8 mouse cellular contexts compared by ENCODE assay signal in genomic region chr16:43574006-43574764, GRCm38 (mm10).
DNase-seq lines count a peak whose midpoint lies in the region; ATAC-seq and TF ChIP-seq lines count a peak whose summit lies in the region.

No protein-coding gene starts in this region.

- H3K36me3 ChIP-seq in CH12.LX (replicated peaks in 1 of 2; ENCODE audit: control insufficient read depth in 1 of 2, insufficient read depth in 1 of 2, low read length in 1 of 2) = peaks cover 78 to 90% of the 10 kb centered on the region in 2 experiments
- H3K36me3 ChIP-seq in forebrain, embryonic 11.5 days (ENCODE audit: control insufficient read depth, insufficient read depth, low read length) = no peaks in the 10 kb centered on the region; the same call in 1 of the 2 replicates
- H3K36me3 ChIP-seq in heart, embryonic 15.5 days = no peaks in the 10 kb centered on the region
- H3K36me3 ChIP-seq in liver, embryonic 13.5 days = no peaks in the 10 kb centered on the region
- no peaks in the 10 kb centered on the region; the same call in 1 of the 2 replicates for H3K36me3 ChIP-seq in neural tube, embryonic 11.5 days (ENCODE audit: control insufficient read depth, insufficient read depth, low read length)
- no peaks in the 10 kb centered on the region for H3K36me3 ChIP-seq in stomach, embryonic 16.5 days (ENCODE audit: control insufficient read depth, insufficient read depth, low read length)

- TF ChIP-seq RAD21 in CH12.LX (IDR thresholded peaks at IDR 0.05; ENCODE audit: low read depth, low read length) = peak; percentile 95

- peak overlapping the region; percentile 96 for H3K27ac ChIP-seq in CH12.LX (ENCODE audit: insufficient read depth, low read depth)
- H3K27ac ChIP-seq in forebrain, embryonic 11.5 days (ENCODE audit: low read depth, low read length) = peak overlapping the region; percentile 34; the same call in 1 of the 2 replicates
- peak overlapping the region; percentile 81 for H3K27ac ChIP-seq in heart, embryonic 15.5 days
- H3K27ac ChIP-seq in liver, embryonic 13.5 days = no peak overlapping the region
- H3K27ac ChIP-seq in neural tube, embryonic 11.5 days (ENCODE audit: low read depth, low read length) = no peak overlapping the region
- peak overlapping the region; percentile 62 for H3K27ac ChIP-seq in stomach, embryonic 16.5 days (ENCODE audit: low read length)

- peaks cover 14 to 74% of the 10 kb centered on the region in 2 experiments for H3K4me1 ChIP-seq in CH12.LX (ENCODE audit: control insufficient read depth in 1 of 2, insufficient read depth in 2 of 2)
- peaks cover 21% of the 10 kb centered on the region for H3K4me1 ChIP-seq in forebrain, embryonic 11.5 days (replicated peaks; ENCODE audit: control insufficient read depth, insufficient read depth, low read length)
- peaks cover 62% of the 10 kb centered on the region for H3K4me1 ChIP-seq in heart, embryonic 15.5 days (replicated peaks)
- no peaks in the 10 kb centered on the region for H3K4me1 ChIP-seq in liver, embryonic 13.5 days (replicated peaks)
- H3K4me1 ChIP-seq in neural tube, embryonic 11.5 days (ENCODE audit: control insufficient read depth, insufficient read depth, low read length) = 0 out of 2 replicates have a peak, but pooled peaks cover 4% of the 10 kb centered on the region
- peaks cover 15% of the 10 kb centered on the region for H3K4me1 ChIP-seq in stomach, embryonic 16.5 days (ENCODE audit: control insufficient read depth, insufficient read depth, low read length)

- H3K9ac ChIP-seq in CH12.LX (ENCODE audit: insufficient read depth, low read depth) = peak overlapping the region; percentile 57
- H3K9ac ChIP-seq in forebrain, embryonic 11.5 days (ENCODE audit: low read length) = no peak overlapping the region
- no peak overlapping the region for H3K9ac ChIP-seq in heart, embryonic 15.5 days
- H3K9ac ChIP-seq in liver, embryonic 13.5 days = no peak overlapping the region
- H3K9ac ChIP-seq in neural tube, embryonic 11.5 days (ENCODE audit: low read length) = no peak overlapping the region
- H3K9ac ChIP-seq in stomach, embryonic 16.5 days (ENCODE audit: low read length) = no peak overlapping the region

- no peaks in the 10 kb centered on the region for H3K9me3 ChIP-seq in CH12.LX (replicated peaks; ENCODE audit: low read length)
- H3K9me3 ChIP-seq in forebrain, embryonic 11.5 days (ENCODE audit: control insufficient read depth, low read length) = no peaks in the 10 kb centered on the region
- no peaks in the 10 kb centered on the region for H3K9me3 ChIP-seq in heart, embryonic 15.5 days (replicated peaks)
- H3K9me3 ChIP-seq in liver, embryonic 13.5 days (replicated peaks) = no peaks in the 10 kb centered on the region
- H3K9me3 ChIP-seq in neural tube, embryonic 11.5 days (ENCODE audit: control insufficient read depth, low read length) = no peaks in the 10 kb centered on the region
- no peaks in the 10 kb centered on the region for H3K9me3 ChIP-seq in stomach, embryonic 16.5 days (replicated peaks; ENCODE audit: control insufficient read depth, low read length)

- peak overlapping the region; percentile 53 for H3K4me2 ChIP-seq in CH12.LX (ENCODE audit: insufficient read depth, low read depth, poor library complexity, severe bottlenecking)
- H3K4me2 ChIP-seq in forebrain, embryonic 11.5 days (ENCODE audit: low read depth, low read length, severe bottlenecking) = no peak overlapping the region
- no peak overlapping the region for H3K4me2 ChIP-seq in heart, embryonic 15.5 days
- no peak overlapping the region for H3K4me2 ChIP-seq in liver, embryonic 13.5 days
- no peak overlapping the region for H3K4me2 ChIP-seq in neural tube, embryonic 11.5 days (ENCODE audit: low read depth)
- no peak overlapping the region for H3K4me2 ChIP-seq in stomach, embryonic 16.5 days (ENCODE audit: low read depth, low read length)

- peak; percentile 95 to 96 for TF ChIP-seq CTCF in CH12.LX (conservative IDR thresholded peaks at IDR 0.05 in 1 of 2, IDR thresholded peaks at IDR 0.05 in 1 of 2; ENCODE audit: low read depth in 2 of 2, low read length in 2 of 2)

- 51% methylated on average over 7 of the region's 7 CpGs for WGBS in forebrain, embryonic 11.5 days
- WGBS in heart, embryonic 15.5 days = 37% methylated on average over 7 of the region's 7 CpGs
- WGBS in liver, embryonic 13.5 days (ENCODE audit: insufficient replicate concordance) = 33% methylated on average over 7 of the region's 7 CpGs
- WGBS in neural tube, embryonic 11.5 days = 57% methylated on average over 7 of the region's 7 CpGs
- WGBS in stomach, embryonic 16.5 days = 34% methylated on average over 7 of the region's 7 CpGs

- peak; percentile 94 for DNase-seq in CH12.LX (ENCODE audit: extremely low read depth)
- peak; percentile 29 for DNase-seq in c-Kit-positive CD71-positive TER-119-negative erythroid progenitor cells, embryonic 14.5 days (ENCODE audit: low read depth)
- peak; percentile 87 for DNase-seq in forebrain, embryonic 11.5 days (ENCODE audit: low spot score)
- peak; percentile 93 for DNase-seq in kidney, postnatal 14 days
- DNase-seq in liver, embryonic 13.5 days = peak; percentile 20
- DNase-seq in neural tube, embryonic 11.5 days (ENCODE audit: low spot score) = peak; percentile 80

- H3K79me2 ChIP-seq in CH12.LX (replicated peaks; ENCODE audit: control insufficient read depth, extremely low read depth, insufficient read depth, poor library complexity, severe bottlenecking) = peaks cover 18% of the 10 kb centered on the region

- TF ChIP-seq POLR2A in CH12.LX (IDR thresholded peaks at IDR 0.05; ENCODE audit: low read depth, low read length) = no peak

- peak overlapping the region in 1 of 3 experiments; percentile 16 for H3K4me3 ChIP-seq in CH12.LX (replicated peaks in 1 of 3; ENCODE audit: low read depth in 2 of 3, low read length in 2 of 3, poor library complexity in 1 of 3)
- H3K4me3 ChIP-seq in forebrain, embryonic 11.5 days (ENCODE audit: low read depth, low read length) = no peak overlapping the region
- no peak overlapping the region for H3K4me3 ChIP-seq in heart, embryonic 15.5 days
- no peak overlapping the region for H3K4me3 ChIP-seq in liver, embryonic 13.5 days (replicated peaks)
- H3K4me3 ChIP-seq in neural tube, embryonic 11.5 days (ENCODE audit: low read depth, low read length) = no peak overlapping the region
- no peak overlapping the region for H3K4me3 ChIP-seq in stomach, embryonic 16.5 days (replicated peaks; ENCODE audit: low read length)

- dilution Hi-C loops in CH12.LX (cut with MboI; ENCODE audit: extremely low pct_ligation_motif_present, extremely low pct_unique_long_range_greater_than_20kb, low sequenced_read_pairs) = no loop called here

- H3K27me3 ChIP-seq in CH12.LX (replicated peaks) = no peaks in the 10 kb centered on the region
- H3K27me3 ChIP-seq in forebrain, embryonic 11.5 days (ENCODE audit: control insufficient read depth, insufficient read depth, low read length) = no peaks in the 10 kb centered on the region
- H3K27me3 ChIP-seq in heart, embryonic 15.5 days = no peaks in the 10 kb centered on the region
- H3K27me3 ChIP-seq in liver, embryonic 13.5 days = no peaks in the 10 kb centered on the region
- no peaks in the 10 kb centered on the region for H3K27me3 ChIP-seq in neural tube, embryonic 11.5 days (ENCODE audit: control insufficient read depth, insufficient read depth, low read length)
- no peaks in the 10 kb centered on the region for H3K27me3 ChIP-seq in stomach, embryonic 16.5 days (ENCODE audit: control insufficient read depth, insufficient read depth, low read length)

- no peak; the same call in 1 of the 2 replicates for TF ChIP-seq EP300 in CH12.LX (IDR thresholded peaks at IDR 0.05; ENCODE audit: low read length)

- in situ Hi-C loops in CH12.LX (cut with MboI; ENCODE audit: low pct_ligation_motif_present, low pct_unique_long_range_greater_than_20kb, low sequenced_read_pairs) = no loop called here

- peak; percentile 71 for ATAC-seq in forebrain, embryonic 11.5 days (replicated peaks; ENCODE audit: low FRiP score)
- ATAC-seq in heart, embryonic 15.5 days (replicated peaks; ENCODE audit: insufficient number of reproducible peaks, insufficient read depth, low FRiP score, low read depth) = peak; percentile 58
- ATAC-seq in liver, embryonic 13.5 days (ENCODE audit: low read depth) = no peak
- ATAC-seq in neural tube, embryonic 11.5 days (ENCODE audit: insufficient read depth, low FRiP score, low TSS enrichment) = no peak
- ATAC-seq in stomach, embryonic 16.5 days (ENCODE audit: insufficient read depth, low FRiP score) = peak; percentile 64; the same call in 1 of the 2 replicates

TF ChIP-seq in CH12.LX, 34 proteins besides CTCF, POLR2A, EP300 and RAD21 (continues in another document):
- TF ChIP-seq MXI1 (IDR thresholded peaks at IDR 0.05; ENCODE audit: low read depth, low read length) (no peak; the same call in none of the 2 replicates), ZNF384 (IDR thresholded peaks at IDR 0.05; ENCODE audit: low read depth, low read length) (peak; percentile 11; the same call in 1 of the 2 replicates), TCF12 (IDR thresholded peaks at IDR 0.05; ENCODE audit: low read depth, low read length) (0 out of 2 replicates have a peak, but pooled peaks have one; percentile 48), MEF2A (IDR thresholded peaks at IDR 0.05; ENCODE audit: borderline replicate concordance, low read depth, low read length) (peak; percentile 71), UBTF (IDR thresholded peaks at IDR 0.05; ENCODE audit: low read depth, low read length) (no peak), ETS1 (conservative IDR thresholded peaks at IDR 0.05; ENCODE audit: low read depth, low read length) (no peak), POLR2AphosphoS2 (IDR thresholded peaks at IDR 0.05; ENCODE audit: low read depth, low read length) (no peak), MAFK (IDR thresholded peaks at IDR 0.05; ENCODE audit: insufficient replicate concordance, low read length) (0 out of 2 replicates have a peak, but pooled peaks have one; percentile 23), NRF1 (IDR thresholded peaks at IDR 0.05; ENCODE audit: low read depth, low read length) (no peak), CHD1 (IDR thresholded peaks at IDR 0.05; ENCODE audit: low read depth, low read length) (peak; percentile 98), TBP (conservative IDR thresholded peaks at IDR 0.05; ENCODE audit: low read depth, low read length) (no peak), USF1 (IDR thresholded peaks at IDR 0.05; ENCODE audit: low read depth, low read length) (no peak), MYC (IDR thresholded peaks at IDR 0.05; ENCODE audit: low read depth, low read length) (peak; percentile 73; the same call in 1 of the 2 replicates), KAT2A (IDR thresholded peaks at IDR 0.05; ENCODE audit: insufficient replicate concordance, low read length) (no peak), JUN (IDR thresholded peaks at IDR 0.05; ENCODE audit: insufficient read depth, low read depth, low read length) (no peak), JUND (conservative IDR thresholded peaks at IDR 0.05; ENCODE audit: low read depth, low read length) (peak; percentile 47; the same call in 1 of the 2 replicates), MAZ (IDR thresholded peaks at IDR 0.05; ENCODE audit: low read depth, low read length) (peak; percentile 2; the same call in 1 of the 2 replicates), CHD2 (IDR thresholded peaks at IDR 0.05; ENCODE audit: low read length) (peak; percentile 39; the same call in 1 of the 2 replicates)

Comparison
In these comparisons a context has a peak if more than half of its experiments do, and no peak if none do; other contexts are left out.
1. DNase-seq: peak in every context shown above with its lines; median percentile 94 in CH12.LX; 93 in kidney, postnatal 14 days; 87 in forebrain, embryonic 11.5 days; 80 in neural tube, embryonic 11.5 days; 29 in c-Kit-positive CD71-positive TER-119-negative erythroid progenitor cells, embryonic 14.5 days; 20 in liver, embryonic 13.5 days.
2. H3K27ac ChIP-seq: peak in CH12.LX (single experiment), forebrain, embryonic 11.5 days (single experiment), heart, embryonic 15.5 days (single experiment) and stomach, embryonic 16.5 days (single experiment); none in liver, embryonic 13.5 days (single experiment) and neural tube, embryonic 11.5 days (single experiment).
3. ATAC-seq: peak in forebrain, embryonic 11.5 days (single experiment), heart, embryonic 15.5 days (single experiment) and stomach, embryonic 16.5 days (single experiment); none in liver, embryonic 13.5 days (single experiment) and neural tube, embryonic 11.5 days (single experiment).